Mouse (Mus musculus): ENCODE data around the gene Fam53a.
A peak's percentile ranks its signal among the peaks of the same experiment; 100 is the strongest.

Fam53a gene

DNA sequence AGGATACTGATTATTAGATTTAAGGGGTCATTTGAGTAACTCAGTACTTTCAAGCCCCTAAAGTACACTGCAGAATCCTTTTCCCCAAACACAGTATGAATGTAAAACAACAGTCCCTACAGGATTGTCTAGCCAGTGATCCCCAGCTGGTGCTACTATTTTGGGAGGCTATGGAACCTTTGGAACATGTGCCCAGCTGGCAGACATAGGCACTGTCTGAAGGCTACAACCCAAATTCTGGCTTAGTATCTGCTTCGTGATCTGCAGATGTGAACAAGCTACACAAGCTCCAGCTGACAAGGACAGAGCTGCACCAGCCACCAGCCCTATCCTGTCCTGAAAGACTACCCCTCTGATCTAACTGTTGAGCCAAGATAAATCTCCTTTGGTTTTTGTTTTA is 3.1 kb upstream of the Fam53a start:
- DNase-seq (ENCODE audit: low spot score in 2 of 2) = no peak

DNA sequence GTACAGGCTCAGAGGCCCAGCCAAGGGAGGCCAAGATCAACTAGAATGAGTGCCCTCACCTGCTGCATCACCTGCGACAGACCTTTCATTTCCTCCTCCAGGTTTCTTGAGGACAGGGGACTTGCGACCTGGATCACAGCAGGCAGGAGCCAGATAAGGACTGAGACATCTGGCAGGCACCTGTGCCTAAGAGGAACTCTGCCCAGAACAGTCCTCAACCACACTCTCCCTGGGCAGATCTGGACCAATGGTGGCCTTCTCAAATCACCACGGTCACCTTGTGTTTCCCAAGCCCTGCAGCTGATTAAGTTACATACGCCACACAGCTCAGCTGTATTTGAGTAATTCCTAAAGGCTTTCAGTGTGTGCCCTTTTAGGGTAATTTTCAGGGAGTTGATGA is 1.2 kb upstream of the Fam53a start:
- DNase-seq (ENCODE audit: low spot score in 2 of 2) = no peak

DNA sequence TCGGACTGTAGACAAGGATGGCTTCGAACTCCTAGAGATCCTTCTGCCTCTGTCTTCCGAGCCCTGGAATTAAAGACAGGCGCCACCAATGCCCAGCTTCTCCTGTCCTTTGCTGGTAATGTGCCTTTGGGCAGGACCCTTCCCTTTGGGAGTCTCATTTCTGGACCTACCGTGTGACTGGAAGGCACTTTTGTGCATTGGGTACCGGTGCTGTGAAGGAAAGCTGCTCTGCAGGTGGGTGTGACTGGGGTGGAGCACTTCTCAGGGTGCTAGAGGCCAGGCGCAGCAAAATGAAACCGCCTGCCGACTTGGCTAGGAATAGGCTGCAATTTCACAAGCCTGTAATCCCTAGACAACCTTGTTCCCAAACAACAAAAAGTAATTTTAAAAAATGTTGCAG is 626 bp upstream of the Fam53a start:
- peak; percentile 31 to 53 for DNase-seq (ENCODE audit: low spot score in 2 of 2)

- peak; percentile 30 to 57 for DNase-seq (ENCODE audit: low spot score in 2 of 2)
Observed at GRCm38 (mm10) chr5:33628820-33629300, 575 bp downstream of the Fam53a start.

GRCm38 (mm10) chr5:33627968-33628367 is 1.5 kb downstream of the Fam53a start:
- DNase-seq (ENCODE audit: low spot score in 2 of 2) = no peak

DNA sequence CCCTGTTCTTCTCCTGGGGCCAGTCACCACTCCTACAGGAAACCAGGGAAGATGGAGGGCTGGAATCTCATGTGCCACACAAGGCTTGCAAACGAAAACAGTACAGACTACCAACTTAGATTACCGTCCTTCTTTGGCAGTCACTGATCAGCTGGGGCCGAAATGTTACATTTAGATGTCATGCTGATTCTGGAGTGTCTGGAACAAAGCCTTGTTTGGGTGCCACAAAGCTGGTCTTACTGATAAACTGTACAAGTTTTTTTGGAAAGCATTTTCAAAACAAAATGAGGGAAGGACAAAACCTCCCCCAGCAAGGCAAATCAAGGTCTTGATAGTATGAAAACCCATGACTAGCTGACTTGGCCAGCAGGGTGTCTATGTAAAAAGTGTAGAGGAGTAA is 5.7 kb downstream of the Fam53a start:
- no peak for DNase-seq (ENCODE audit: low spot score in 2 of 2)

DNA sequence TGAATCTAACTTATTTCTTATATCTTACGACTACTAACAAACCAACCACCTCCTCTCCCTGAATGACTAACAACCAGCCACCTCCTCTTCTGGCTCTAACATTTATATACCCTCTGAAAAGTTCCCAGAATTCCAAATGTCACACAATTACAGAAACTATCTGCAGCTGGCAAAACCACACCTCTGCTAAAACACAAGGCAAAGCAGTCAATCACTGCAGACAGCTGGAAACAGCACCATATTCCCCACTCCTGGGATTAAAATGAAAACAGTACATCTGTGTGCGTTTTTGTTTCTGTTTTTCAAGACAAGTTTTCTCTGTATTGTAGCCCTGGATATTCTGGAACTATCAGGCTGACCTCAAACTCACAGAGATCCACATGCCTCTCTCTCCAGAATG is 6.8 kb downstream of the Fam53a start:
- DNase-seq (ENCODE audit: low spot score in 2 of 2) = no peak

DNA sequence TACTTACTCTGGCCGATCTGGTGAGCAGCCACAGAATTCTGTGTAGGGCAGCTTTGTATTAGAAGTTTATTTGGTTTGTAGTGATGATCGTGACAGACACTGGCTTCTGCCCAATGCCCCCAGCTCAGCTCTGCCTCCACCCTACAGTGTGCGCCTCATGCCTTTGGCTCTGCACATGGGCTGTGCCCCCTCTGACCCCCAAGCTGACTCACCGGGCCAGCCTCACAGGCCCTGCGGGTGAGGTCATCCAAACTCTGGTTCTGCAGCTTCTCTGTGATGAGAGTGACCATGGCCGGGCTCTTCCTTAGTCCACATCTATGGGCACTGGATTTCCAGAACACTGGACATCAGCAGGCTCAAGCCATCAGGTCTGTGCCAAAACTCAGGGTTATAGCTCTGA is 15.0 kb downstream of the Fam53a start:
- DNase-seq (ENCODE audit: low spot score in 2 of 2) = no peak

DNA sequence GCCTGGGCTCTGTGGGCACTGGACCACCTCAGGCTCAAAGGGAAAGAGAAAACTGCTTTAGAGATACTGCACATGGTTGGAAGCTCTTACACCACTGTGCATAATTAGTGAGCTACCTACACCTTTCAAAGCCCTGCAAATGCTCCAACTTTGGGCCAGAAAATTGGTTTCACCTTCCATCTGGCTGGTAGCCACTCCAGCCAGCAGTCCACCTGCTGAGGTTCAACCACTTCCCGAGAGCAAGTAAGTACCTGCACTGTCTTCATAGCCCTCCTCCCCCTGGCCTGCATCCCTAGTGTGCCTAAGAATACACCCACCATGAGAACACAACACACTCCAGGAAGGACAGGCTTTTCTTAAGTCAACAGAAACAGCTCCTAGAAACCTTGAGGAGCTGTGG is 17.6 kb downstream of the Fam53a start:
- no peak for DNase-seq (ENCODE audit: low spot score in 2 of 2)

GRCm38 (mm10) chr5:33609226-33609625 is 20.2 kb downstream of the Fam53a start:
- DNase-seq (ENCODE audit: low spot score in 2 of 2) = no peak

GRCm38 (mm10) chr5:33607434-33607833 is 22.0 kb downstream of the Fam53a start:
- no peak for DNase-seq (ENCODE audit: low spot score in 2 of 2)

DNA sequence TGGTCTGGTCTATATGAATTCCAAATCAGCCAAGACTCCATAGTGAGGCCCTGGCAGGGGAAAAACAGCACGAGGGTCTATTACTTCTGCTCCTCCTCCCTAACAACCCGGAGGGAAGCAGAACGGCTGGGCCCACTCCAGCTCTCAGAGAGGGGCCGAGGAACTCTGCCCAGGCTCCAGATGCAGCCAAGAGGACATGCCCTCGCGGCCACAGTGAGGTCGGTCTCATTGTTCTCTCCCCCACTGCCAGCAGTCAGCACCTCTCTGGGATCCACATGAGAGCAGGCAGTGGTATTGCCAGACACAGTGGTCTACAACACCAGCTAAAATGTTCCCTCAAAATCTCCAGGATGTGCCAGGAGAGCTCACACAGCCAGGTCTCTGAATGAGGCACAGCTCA is 22.8 kb downstream of the Fam53a start:
- no peak for DNase-seq (ENCODE audit: low spot score in 2 of 2)

GRCm38 (mm10) chr5:33605314-33605713 is 24.1 kb downstream of the Fam53a start:
- DNase-seq (ENCODE audit: low spot score in 2 of 2) = no peak

- DNase-seq (ENCODE audit: low spot score in 2 of 2) = peak in 1 of 2 experiments; percentile 7
Observed at GRCm38 (mm10) chr5:33593620-33594019, 35.8 kb downstream of the Fam53a start.

- DNase-seq (ENCODE audit: low spot score in 2 of 2) = peak; percentile 22 to 59
Observed at GRCm38 (mm10) chr5:33589221-33589888, 40.1 kb downstream of the Fam53a start.

DNA sequence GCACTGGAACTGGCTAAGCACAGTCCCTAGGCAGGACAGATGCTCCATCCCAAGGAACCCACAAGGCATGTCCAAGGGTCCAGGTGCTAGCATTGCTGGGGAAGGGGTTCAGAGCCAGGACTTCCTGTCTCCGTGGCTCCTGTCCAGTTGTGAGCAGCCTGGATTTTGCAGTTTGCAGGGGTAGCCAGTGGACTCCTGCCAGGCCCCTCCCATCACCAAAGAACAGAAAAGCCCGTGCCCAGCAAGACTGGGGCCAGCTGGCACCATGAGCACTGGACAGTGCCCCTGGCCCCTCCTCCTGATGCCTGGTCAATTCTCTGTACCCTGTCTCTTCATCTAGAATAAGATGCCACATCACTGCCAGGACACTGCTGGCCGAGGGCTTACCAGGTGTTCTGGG is 41.4 kb downstream of the Fam53a start:
- no peak for DNase-seq (ENCODE audit: low spot score in 2 of 2)

DNA sequence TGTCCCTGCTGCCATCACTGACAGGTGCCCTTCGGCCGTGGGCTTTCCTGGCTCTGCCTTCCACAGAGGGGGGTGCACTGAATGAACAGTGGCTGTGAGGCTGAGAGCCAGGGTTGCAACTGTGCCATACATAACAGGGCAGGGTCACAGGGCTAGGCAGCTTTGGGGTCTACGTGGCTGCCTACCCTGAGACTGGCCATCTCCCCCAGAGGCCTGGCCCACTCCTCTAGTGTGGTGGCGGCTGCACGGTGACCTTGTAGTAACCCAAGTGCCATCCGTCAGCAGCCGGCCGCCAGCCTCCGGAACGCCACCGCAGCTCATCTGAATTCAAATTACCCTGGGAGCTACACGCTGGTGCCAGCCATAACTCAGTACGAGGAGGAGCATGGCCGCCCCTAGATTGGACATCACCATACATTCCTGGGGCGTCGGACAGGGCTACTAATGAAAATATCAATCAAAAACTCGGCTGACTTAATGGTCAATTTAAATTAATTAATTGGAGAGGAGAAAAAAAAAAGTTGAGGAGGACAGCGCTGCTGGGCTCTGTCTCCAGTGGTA is 41.9 kb downstream of the Fam53a start:
- DNase-seq (ENCODE audit: low spot score in 2 of 2) = no peak

DNA sequence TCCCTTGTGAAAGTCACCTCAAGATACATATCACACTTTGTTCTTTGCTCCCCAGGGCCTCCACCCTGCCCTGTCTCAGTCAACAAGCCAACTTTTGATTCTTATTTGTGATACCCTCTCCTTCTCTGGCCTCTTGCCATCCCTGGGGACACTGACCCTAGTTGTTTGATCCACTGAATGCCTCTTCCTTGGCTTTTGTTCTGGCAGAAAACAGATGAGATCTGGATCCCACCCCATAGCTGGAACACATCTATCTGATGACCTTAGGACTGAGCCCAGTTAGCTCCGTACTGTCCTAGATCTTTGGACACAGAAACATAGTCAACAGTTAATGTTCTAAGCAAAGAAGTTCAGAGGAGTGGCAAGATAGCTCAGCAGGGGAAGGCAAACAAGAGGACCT is 49.1 kb downstream of the Fam53a start:
- DNase-seq (ENCODE audit: low spot score in 2 of 2) = no peak

- no peak for DNase-seq (ENCODE audit: low spot score in 2 of 2)
Observed at GRCm38 (mm10) chr5:33574207-33574606, 55.2 kb downstream of the Fam53a start.

- no peak for DNase-seq (ENCODE audit: low spot score in 2 of 2)
Observed at GRCm38 (mm10) chr5:33565886-33566285, 63.5 kb downstream of the Fam53a start.

DNA sequence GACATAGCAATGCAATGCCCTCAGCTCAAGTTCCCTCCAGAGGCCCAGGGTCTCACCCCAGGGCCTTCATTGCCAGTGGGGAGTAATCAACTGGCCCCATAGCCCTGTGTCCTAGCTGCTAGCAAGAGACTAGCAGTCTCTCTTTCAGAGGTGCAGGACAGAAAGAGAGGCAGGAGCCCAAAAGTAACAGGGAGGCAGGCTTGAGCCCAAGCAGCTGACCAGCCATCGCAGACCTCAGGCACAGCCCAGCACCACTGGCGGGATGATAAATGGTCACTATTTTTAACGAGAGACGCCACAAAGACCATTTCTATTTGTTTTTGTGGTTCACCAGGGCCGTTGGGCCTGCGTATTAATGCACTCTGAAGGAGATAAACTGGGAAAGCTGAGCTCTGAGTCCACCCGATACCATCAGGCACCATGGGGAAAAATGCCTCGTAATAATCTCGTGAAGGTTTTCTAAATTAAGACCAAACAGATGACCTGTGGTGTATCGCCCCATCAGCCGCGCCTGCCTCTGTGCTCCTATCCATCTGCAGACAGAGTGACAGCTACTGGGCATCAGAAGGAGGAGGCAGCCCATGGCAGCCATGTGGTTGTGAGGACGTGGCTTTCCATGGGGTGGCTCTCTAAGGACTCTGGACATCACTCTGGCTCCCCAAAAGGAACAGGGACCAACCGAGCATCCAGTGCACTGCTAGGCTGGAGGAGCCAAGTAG is 73.0 kb downstream of the Fam53a start:
- no peak for DNase-seq (ENCODE audit: low spot score in 2 of 2)
